Mouse (Mus musculus) large intestine, adult 2 months (tissue): Measurements from ENCODE around the gene Lrrc20. TPM values are rescaled to one million over a fixed set of nuclear protein-coding genes. Genes with fewer than 3 reads are reported as not detected.
"Not testable (repeated sequence)": the region's sequence is repeated elsewhere in the genome, so short reads cannot be mapped to it uniquely, and the experiment has no call there.

ENCODE experiments used
- DNase-seq: peaks from one replicate; pipeline ENCODE4 v3.0.0-alpha.2; 2012; ENCODE audit warnings: low read depth, low spot score
- WGBS: fragments of 180-500 bp; shearing (Covaris S2); methylation state at CpG from one replicate; pipeline ENCODE4 v1.1.7; 2018; 5-methylcytosine and 5-hydroxymethylcytosine counted together
- polyA plus RNA-seq: library from polyadenylated mRNA; depleted of rRNA; stranded (reverse); fragments of >200 nt; gene quantifications from 2 replicates; pipeline ENCODE4 v1.2.3, GENCODE M21; 2012; rRNA removed

Lrrc20 gene
- polyA plus RNA-seq, 1 experiment = 7.8 TPM

DNA sequence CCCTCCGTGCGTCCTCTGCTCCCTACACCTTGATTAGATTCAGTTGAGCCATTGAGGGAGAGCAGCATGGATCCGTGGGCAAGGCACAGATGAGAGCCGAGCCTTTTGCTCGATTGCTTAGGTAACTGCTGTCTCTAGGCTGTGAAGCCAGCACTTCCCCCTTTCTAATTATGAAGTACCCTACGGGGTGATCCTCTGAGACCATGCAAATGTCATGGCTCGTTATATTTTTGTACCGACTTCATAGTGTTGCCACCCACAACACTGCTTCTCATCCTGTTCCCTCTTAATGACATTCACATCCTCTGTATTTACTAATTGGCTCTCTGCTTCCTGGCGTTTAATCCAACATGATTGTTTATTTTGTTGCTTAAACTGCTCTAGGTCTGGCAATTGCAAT is 146.1 kb downstream of the Lrrc20 start:
- 53% methylated on average over 9 of the region's 9 CpGs for WGBS
- DNase-seq = no peak

DNA sequence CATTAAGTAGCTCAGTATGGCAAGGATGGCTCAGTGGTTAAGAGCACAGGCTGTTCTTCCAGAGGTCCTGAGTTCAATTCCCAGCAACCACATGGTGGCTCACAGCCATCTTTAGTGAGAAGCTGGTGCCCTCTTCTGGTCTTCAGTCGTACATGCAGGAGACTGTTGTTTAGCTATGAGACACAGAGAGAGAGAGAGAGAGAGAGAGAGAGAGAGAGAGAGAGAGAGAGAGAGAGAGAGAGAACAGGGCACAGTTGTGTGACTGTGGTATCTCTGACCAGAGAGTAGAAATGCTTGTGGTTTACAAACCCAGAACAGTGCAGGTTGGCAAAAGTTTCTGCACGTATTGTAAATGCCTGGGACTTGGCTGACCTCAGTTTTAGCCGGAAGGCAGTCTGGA is 148.3 kb downstream of the Lrrc20 start:
- 78% methylated on average over 3 of the region's 3 CpGs for WGBS
- DNase-seq = not testable (repeated sequence)

DNA sequence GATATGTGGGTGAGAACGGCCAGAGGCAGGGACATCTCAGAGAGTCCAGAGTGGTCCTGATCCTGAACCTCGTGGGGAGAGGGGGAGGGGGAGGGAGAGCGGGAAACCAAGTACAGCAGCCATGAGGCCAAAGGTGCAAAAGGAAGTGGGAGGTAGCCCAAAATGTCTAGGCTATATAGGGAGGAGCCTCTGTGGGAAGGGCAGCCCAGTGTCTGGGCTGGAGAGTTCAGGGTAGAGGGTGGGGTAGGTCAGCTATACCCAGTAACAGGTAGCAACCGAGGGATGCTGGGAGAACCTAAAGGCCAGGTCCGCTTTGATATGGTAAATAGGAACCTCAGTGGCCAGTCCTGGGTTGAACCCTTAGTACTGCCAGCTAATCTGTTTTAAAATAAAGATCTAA is 149.2 kb downstream of the Lrrc20 start:
- 31% methylated on average over 5 of the region's 5 CpGs for WGBS
- DNase-seq = no peak

DNA sequence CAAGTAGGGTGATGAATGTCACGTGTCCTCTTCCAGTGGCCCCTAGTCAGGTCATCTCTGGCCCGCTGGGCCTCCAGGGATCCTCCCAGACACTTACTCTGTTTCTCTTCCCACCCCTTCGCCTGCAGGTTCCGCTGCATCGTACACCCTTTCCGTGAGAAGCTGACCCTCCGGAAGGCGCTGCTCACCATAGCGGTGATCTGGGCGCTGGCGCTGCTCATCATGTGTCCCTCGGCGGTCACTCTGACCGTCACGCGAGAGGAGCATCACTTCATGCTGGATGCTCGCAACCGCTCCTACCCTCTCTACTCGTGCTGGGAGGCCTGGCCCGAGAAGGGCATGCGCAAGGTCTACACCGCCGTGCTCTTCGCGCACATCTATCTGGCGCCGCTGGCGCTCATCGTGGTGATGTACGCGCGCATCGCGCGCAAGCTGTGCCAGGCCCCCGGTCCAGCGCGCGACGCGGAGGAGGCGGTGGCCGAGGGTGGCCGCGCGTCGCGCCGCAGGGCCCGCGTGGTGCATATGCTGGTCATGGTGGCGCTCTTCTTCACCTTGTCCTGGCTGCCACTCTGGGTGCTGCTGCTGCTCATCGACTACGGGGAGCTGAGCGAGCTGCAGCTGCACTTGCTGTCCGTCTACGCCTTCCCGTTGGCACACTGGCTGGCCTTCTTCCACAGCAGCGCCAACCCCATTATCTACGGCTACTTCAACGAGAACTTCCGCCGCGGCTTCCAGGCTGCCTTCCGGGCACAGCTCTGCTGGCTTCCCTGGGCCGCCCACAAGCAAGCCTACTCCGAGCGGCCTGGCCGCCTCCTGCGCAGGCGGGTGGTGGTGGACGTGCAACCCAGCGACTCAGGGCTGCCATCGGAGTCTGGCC is 150.0 kb downstream of the Lrrc20 start:
- DNase-seq = no peak
- 4% methylated on average over 74 of the region's 74 CpGs for WGBS

DNA sequence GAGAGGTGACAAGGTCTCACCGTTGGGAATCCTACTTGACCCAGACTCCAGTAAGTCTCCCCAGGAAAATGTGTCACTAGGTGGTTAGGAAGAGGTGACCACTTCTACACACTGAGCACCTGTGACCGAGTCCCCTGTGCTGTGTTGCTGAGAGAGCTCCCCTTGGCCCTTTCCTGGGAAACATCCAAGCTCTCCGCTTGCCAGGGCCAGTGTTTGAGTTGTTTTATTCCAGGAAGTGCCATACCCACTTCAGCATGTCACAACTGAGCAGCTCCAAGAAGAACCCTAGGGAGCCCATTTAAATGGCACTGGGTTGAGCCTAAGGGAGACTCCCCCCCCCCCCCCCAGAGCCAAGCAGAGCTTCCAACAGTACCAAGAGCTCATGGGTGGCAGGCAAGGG is 150.9 kb downstream of the Lrrc20 start:
- 50% methylated on average over 3 of the region's 3 CpGs for WGBS
- DNase-seq = no peak

DNA sequence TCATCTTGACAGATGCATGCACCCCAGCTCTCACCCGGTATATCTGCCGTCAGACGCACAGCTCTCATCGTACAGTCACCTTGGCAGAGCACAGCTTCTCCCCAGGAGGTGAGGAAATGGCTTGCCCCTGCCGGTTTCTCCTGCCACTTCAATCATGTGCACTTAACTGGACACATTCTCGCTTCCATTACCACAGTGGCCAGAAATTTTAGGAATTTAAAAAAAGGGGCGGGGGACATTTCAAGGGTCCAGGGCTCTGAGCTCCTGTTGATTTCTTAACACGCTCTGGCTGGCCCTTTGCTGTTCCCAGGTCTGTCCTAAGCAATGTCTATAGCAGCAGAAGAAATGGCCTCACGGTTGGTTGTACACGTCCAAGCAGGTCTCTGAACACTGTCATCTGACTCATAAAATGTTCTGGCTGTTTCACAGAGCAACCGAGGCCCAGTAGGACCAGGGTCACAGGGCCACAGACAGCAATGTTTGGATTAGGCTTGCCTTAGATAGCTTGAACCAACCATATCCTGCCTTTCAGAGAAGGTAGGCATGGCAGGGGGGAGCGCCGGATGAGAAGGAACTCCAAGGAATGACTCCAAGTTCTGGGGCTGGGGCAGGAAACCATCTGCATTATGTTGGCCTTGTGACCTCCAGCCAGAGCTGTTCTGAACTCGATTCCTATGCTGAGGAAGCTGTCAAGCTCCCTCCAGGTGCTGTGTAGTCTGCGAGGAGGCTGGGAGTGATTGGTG is 151.8 kb downstream of the Lrrc20 start:
- no peak for DNase-seq
- 79% methylated on average over 15 of the region's 15 CpGs for WGBS

DNA sequence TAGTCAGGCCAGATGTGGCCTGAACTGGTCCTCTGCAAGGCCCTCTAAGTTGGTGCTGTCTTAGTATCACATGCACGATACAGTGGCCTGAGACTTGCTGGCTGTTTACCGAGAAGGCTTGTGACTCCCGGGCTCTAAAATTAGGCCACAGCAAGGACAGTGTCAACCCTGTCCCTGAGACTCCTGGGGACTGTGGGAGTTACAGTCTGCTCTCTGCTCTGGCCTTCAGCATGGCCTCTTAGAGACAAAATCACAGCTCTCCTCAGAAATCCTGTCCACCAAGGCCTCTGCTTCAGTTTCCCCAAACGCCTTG is 152.3 kb downstream of the Lrrc20 start:
- no peak for DNase-seq

More for the DNA sequence above, 152.3 kb downstream of the Lrrc20 start:
- WGBS = 82% methylated on average over 4 of the region's 4 CpGs

Other genes with a start within 250 kb of the Lrrc20 start
- 0.99 and 1.7 TPM in 2 replicates for gene Adamts14, start 202.4 kb upstream of the Lrrc20 start, polyA plus RNA-seq
- gene Prf1, start 178.0 kb upstream of the Lrrc20 start, polyA plus RNA-seq = 1.2 and 1.8 TPM in 2 replicates
- 3.3 and 4.0 TPM in 2 replicates for gene Pald1, start 92.3 kb upstream of the Lrrc20 start, polyA plus RNA-seq
- 0.05 and 0.16 TPM in 2 replicates for gene Nodal, start 57.8 kb upstream of the Lrrc20 start, polyA plus RNA-seq
- gene Eif4ebp2, start 23.1 kb upstream of the Lrrc20 start, polyA plus RNA-seq = 63.8 and 102 TPM in 2 replicates
- not detected in 2 replicates for gene Npffr1, start 119.7 kb downstream of the Lrrc20 start, polyA plus RNA-seq
- gene Ppa1, start 172.8 kb downstream of the Lrrc20 start, polyA plus RNA-seq = 79.4 and 101 TPM in 2 replicates
- 51.1 and 51.8 TPM in 2 replicates for gene Sar1a, start 204.5 kb downstream of the Lrrc20 start, polyA plus RNA-seq
- 51.2 and 57.9 TPM in 2 replicates for gene Tysnd1, start 219.7 kb downstream of the Lrrc20 start, polyA plus RNA-seq
- 9.8 and 13.9 TPM in 2 replicates for gene Aifm2, start 239.5 kb downstream of the Lrrc20 start, polyA plus RNA-seq